Mouse (Mus musculus): ENCODE results near the gene Elmo1. TPM values are rescaled to one million over a fixed set of nuclear protein-coding genes. Genes with fewer than 3 reads are reported as not detected.
A peak's percentile ranks its signal among the peaks of the same experiment; 100 is the strongest.

Elmo1 gene
- total RNA-seq, 2 experiments from 2014 or later = 27.4 to 27.9 TPM

DNA sequence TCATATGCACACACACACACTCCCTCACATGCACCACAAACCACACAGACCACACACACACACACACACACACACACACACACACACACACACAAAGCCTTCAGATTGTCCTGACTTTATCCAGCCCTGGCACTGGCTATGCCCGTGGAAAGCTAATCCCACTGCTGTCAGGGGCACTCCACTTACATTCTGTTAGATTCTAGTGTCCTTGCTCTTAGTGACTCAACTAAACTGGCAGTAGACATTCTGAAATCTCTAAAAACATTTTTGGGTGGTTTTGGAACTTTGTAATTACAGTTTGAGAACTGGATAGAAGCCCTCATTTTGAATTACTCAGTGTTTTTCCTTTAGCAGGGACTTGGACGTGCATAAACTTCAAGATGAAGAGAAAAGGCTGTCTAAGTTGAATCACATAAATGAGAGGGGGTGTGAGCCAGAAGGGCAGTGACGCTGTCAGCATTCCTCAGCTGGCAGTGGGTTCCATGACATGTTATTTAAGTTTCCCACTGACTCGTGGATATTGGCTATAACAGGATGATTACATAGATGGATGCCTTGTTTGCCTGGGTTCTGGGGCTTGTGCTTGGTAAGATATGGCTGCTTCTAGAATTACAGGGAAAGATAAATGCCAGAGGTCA, 127.2 kb downstream of the Elmo1 start:
- DNase-seq (ENCODE audit: low spot score in 2 of 2) = peak in 1 of 2 experiments; percentile 9
- H3K4me3 ChIP-seq = no peak overlapping the region
- no peak overlapping the region for H3K27ac ChIP-seq
- no peak for TF ChIP-seq CTCF (conservative IDR thresholded peaks at IDR 0.05)

GRCm38 (mm10) chr13:20218126-20218525, 127.7 kb downstream of the Elmo1 start:
- TF ChIP-seq CTCF (conservative IDR thresholded peaks at IDR 0.05) = no peak
- DNase-seq (ENCODE audit: low spot score in 2 of 2) = no peak
- H3K27ac ChIP-seq = no peak overlapping the region
- H3K4me3 ChIP-seq = no peak overlapping the region

- Histone ChIP-seq H3K4me3 (no peak overlapping the region), H3K27ac (no peak overlapping the region)
- DNase-seq (ENCODE audit: low spot score in 2 of 2) = no peak
- TF ChIP-seq CTCF (conservative IDR thresholded peaks at IDR 0.05) = no peak
Observed at GRCm38 (mm10) chr13:20220414-20220813, 130.0 kb downstream of the Elmo1 start.

- Histone ChIP-seq H3K27ac (peak overlapping the region; percentile 77), H3K4me3 (no peak overlapping the region)
- peak in 1 of 2 experiments; percentile 23 for DNase-seq (ENCODE audit: low spot score in 2 of 2)
- no peak for TF ChIP-seq CTCF (conservative IDR thresholded peaks at IDR 0.05)
Observed at GRCm38 (mm10) chr13:20227923-20228705, 137.7 kb downstream of the Elmo1 start.

DNA sequence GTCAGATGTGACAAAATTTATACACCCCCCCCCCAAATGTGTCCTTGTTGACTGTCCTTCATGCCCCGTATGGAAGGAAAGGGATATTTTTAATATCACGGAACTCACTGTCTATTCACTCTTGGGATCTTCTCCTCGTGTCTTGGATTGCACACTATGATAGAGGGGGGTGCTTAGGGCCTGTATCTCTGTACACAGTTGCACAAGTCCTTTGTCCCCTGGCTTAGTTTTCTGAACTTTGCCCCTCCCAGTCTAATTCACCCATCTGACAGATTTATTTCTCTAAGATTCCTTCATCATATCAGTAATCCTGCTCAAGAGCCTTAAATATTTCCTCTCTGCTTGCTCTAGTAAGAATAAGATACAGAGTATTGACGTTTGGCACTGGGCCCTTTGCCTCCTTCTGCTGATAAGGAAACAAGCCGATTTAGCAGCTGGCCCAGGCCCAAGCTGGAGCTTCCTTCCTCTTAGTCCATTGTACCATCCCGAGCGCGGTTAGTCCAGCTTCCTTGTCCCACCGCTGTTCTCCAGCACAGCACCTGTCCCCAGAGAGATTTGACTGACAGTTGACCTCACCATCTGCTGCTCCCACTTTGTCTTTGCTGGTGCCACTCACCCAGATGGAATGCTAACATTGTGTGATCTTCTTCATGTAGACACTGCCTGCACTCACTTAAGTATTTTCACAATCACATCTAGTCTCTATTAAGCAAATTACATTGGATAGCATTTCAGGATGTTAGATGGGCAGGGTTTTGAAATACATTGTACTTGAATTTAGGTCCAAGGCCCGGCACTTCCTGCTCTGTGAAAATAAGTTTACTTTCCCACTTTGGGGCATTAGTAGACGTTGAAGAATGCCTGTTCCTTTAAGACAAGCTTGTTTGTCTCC, 141.7 kb downstream of the Elmo1 start:
- TF ChIP-seq CTCF (conservative IDR thresholded peaks at IDR 0.05) = no peak
- peak in 1 of 2 experiments; percentile 17 for DNase-seq (ENCODE audit: low spot score in 2 of 2)
- Histone ChIP-seq H3K27ac (peak overlapping the region; percentile 54), H3K4me3 (no peak overlapping the region)

- TF ChIP-seq CTCF (conservative IDR thresholded peaks at IDR 0.05) = no peak
- Histone ChIP-seq H3K4me3 (no peak overlapping the region), H3K27ac (no peak overlapping the region)
- DNase-seq (ENCODE audit: low spot score in 2 of 2) = no peak
Observed at GRCm38 (mm10) chr13:20233707-20234106, 143.3 kb downstream of the Elmo1 start.

- DNase-seq (ENCODE audit: low spot score in 2 of 2) = no peak
- no peak for TF ChIP-seq CTCF (conservative IDR thresholded peaks at IDR 0.05)
- Histone ChIP-seq H3K27ac (no peak overlapping the region), H3K4me3 (no peak overlapping the region)
Observed at GRCm38 (mm10) chr13:20237615-20238014, 147.2 kb downstream of the Elmo1 start.

- DNase-seq (ENCODE audit: low spot score in 2 of 2) = no peak
- no peak for TF ChIP-seq CTCF (conservative IDR thresholded peaks at IDR 0.05)
- no peak overlapping the region for H3K27ac ChIP-seq
Observed at GRCm38 (mm10) chr13:20238146-20238545, 147.8 kb downstream of the Elmo1 start.

DNA sequence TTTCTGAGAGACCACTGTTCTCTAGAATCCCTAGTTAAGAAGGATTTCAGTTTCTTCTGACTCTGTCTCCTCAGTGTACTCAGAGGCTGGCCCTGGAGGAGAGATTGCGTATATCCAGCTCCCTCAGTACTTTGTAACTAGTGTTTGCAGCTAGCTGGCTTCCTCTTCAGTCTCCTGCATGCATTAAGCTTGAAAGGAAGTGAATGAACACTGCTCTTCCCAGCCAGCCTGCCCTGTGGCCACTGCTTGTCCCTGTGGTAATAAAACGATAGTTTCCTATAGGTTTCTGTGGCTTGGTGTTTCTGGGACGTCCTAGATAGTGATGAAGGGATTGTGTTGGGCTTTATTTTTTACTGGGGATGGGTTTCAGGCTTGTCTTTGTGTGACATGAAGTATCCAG, 148.3 kb downstream of the Elmo1 start:
- Histone ChIP-seq H3K27ac (no peak overlapping the region), H3K4me3 (no peak overlapping the region)
- TF ChIP-seq CTCF (conservative IDR thresholded peaks at IDR 0.05) = no peak
- DNase-seq (ENCODE audit: low spot score in 2 of 2) = no peak

More at GRCm38 (mm10) chr13:20238146-20238545, 147.8 kb downstream of the Elmo1 start:
- H3K4me3 ChIP-seq = no peak overlapping the region

- peak overlapping the region; percentile 53; the same call in 1 of the 2 replicates for H3K27ac ChIP-seq
- no peak for TF ChIP-seq CTCF (conservative IDR thresholded peaks at IDR 0.05)
- no peak overlapping the region for H3K4me3 ChIP-seq
Observed at GRCm38 (mm10) chr13:20250069-20250668, 159.8 kb downstream of the Elmo1 start.

GRCm38 (mm10) chr13:20254911-20255310, 164.5 kb downstream of the Elmo1 start:
- H3K4me3 ChIP-seq = no peak overlapping the region
- peak overlapping the region; percentile 43; the same call in 1 of the 2 replicates for H3K27ac ChIP-seq
- DNase-seq (ENCODE audit: low spot score in 2 of 2) = no peak
- no peak for TF ChIP-seq CTCF (conservative IDR thresholded peaks at IDR 0.05)

More at GRCm38 (mm10) chr13:20250069-20250668, 159.8 kb downstream of the Elmo1 start:
- no peak for DNase-seq (ENCODE audit: low spot score in 2 of 2)

DNA sequence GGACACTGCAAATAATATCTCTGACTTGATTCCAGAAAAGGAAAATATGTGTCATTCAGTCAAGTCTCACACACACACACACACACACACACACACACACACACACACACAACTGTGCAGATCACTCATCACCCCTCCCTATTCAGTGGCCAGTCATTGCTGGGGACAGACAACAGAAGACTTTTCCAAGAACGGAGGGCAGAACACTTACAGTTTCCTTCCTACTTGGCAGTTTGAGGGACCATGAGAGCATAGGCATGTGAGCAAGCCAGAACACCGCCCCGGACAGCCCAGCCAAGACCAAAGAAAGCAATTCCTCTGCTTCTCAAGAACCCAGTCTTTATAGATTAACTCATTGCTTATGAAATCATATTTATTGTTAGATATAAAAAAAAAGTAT, 165.0 kb downstream of the Elmo1 start:
- TF ChIP-seq CTCF (conservative IDR thresholded peaks at IDR 0.05) = no peak
- Histone ChIP-seq H3K27ac (no peak overlapping the region), H3K4me3 (no peak overlapping the region)
- DNase-seq (ENCODE audit: low spot score in 2 of 2) = no peak
